Mouse (Mus musculus): Measurements from ENCODE around the gene Raly.
A peak's percentile ranks its signal among the peaks of the same experiment; 100 is the strongest.

The Raly gene

GRCm38 (mm10) chr2:154782856-154783650, 7.8 kb upstream of the Raly start:
- DNase-seq (ENCODE audit: low spot score in 2 of 2): no peak

DNA sequence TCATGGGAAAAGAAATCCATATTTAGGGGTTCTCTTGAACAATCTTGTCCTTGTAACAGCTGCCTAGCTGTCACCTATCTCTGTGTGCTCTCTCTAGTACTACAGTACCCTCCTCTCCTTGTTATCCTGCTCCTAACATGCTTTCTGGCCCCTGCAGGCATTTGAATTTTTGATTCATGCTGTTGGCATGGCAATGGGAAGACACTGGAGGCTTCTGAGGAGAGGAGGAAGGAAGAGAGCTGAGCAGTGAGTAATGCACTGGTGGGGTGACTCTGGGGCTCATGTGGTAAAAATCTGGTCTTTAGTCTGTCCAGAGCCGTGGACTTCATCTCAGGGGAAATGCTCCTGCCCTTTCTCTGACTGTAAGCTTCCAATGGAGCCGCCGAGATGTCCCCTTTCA, 5.6 kb upstream of the Raly start:
- DNase-seq (ENCODE audit: low spot score in 2 of 2): no peak

- DNase-seq (ENCODE audit: low spot score in 2 of 2): no peak
These were observed 4.7 kb upstream of the Raly start for GRCm38 (mm10) chr2:154786187-154786586.

GRCm38 (mm10) chr2:154786776-154787175, 4.1 kb upstream of the Raly start:
- no peak for DNase-seq (ENCODE audit: low spot score in 2 of 2)

DNA sequence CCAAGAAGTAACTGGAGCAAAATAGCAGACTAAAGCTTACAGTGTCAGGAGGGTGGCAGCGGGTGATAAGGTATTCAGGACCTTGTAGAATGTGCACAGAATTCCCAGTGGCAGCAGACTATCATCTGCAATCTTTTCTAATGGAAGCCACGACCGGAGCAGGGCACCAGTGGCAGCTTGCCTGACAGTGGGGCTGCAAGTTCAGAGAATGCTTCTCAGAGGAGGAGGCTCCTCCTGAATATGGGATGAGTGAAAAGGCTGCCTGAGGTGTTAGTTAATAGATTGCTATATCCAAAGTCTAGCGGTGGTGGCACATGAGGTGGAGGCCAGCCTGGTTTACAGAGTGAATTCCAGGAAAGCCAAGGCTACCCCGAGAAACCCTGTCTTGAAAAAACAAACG, 1.5 kb upstream of the Raly start:
- no peak for DNase-seq (ENCODE audit: low spot score in 2 of 2)

GRCm38 (mm10) chr2:154789977-154790655, 780 bp upstream of the Raly start:
- DNase-seq (ENCODE audit: low spot score in 2 of 2): no peak

- DNase-seq (ENCODE audit: low spot score in 2 of 2): peak; percentile 25 to 40
These were observed 1.1 kb downstream of the Raly start for GRCm38 (mm10) chr2:154791661-154792642.

DNA sequence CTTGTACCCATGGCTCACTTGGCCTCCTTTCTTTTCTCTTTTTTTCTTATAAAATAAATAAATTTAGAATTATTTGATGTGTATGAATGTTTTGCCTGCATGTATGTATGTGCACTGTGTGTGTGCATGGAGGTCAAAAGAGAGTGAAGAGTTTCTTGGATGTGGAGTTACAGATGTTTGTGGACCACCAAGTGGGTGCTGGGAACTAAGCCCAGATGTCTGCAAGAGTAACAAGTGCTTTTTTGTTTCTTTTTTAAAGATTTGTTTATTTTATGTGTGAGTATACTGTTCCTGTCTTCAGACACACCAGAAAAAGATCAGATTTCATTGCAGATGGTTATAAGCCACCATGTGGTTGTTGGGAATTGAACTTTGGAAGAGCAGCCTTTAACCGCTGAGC, 12.5 kb downstream of the Raly start:
- no peak for DNase-seq (ENCODE audit: low spot score in 2 of 2)

- no peak for DNase-seq (ENCODE audit: low spot score in 2 of 2)
These were observed 12.9 kb downstream of the Raly start for GRCm38 (mm10) chr2:154803845-154804244.

GRCm38 (mm10) chr2:154807689-154808088, 16.8 kb downstream of the Raly start:
- no peak for DNase-seq (ENCODE audit: low spot score in 2 of 2)

DNA sequence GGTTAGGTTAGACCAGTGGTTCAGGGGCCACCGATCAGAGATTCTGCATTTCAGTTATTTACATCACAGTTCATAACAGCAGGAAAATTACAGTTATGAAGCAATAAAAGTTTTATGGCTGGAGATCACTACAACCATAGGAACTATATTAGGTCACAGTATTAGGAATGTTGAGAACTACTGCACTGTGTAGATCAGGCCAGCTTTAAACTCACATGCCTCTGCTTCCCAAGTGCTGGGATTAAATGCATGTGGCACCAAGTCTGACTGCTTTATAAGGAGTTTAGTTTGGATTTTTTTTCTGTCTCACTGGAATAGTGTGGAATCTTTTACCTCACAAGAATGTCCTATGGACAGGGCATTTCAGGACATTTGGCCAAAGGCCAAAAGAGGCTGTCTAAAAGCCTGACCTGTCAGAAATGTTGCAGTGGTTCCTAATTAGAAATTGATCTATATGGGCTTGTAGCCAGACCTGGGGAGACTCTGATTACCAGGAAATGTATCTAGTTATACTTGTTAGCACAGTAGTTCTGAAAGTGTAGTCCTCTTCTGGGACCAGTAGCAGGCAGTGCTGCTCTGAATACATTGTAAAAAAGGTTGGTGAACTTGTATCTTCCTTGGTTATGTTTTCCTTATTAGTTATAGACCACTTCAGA, 18.3 kb downstream of the Raly start:
- no peak for DNase-seq (ENCODE audit: low spot score in 2 of 2)

- no peak for DNase-seq (ENCODE audit: low spot score in 2 of 2)
These were observed 19.9 kb downstream of the Raly start for GRCm38 (mm10) chr2:154810821-154811220.

DNA sequence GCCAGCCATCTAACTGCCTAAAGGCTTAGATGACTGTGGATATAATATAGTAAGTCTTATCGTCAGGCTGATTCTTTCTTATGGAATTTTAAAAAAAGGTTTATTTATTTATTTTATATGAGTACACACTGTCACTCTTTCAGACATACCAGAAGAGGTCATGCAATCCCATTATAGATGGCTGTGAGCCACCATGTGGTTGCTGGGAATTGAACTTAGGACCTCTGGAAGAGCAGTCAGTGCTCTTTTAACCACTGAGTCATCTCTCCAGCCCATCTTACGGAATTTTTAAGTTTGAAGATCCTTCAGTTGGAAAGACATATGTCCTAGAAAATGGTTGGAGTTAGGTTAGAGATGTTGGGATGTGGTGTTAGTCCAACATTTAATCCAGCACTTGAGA, 22.5 kb downstream of the Raly start:
- no peak for DNase-seq (ENCODE audit: low spot score in 2 of 2)

- DNase-seq (ENCODE audit: low spot score in 2 of 2): no peak
These were observed 26.2 kb downstream of the Raly start for GRCm38 (mm10) chr2:154817089-154817488.

GRCm38 (mm10) chr2:154817788-154818187, 26.9 kb downstream of the Raly start:
- DNase-seq (ENCODE audit: low spot score in 2 of 2): peak; percentile 7 to 18

- no peak for DNase-seq (ENCODE audit: low spot score in 2 of 2)
These were observed 27.7 kb downstream of the Raly start for GRCm38 (mm10) chr2:154818599-154818998.

- no peak for DNase-seq (ENCODE audit: low spot score in 2 of 2)
These were observed 29.4 kb downstream of the Raly start for GRCm38 (mm10) chr2:154820346-154820745.

DNA sequence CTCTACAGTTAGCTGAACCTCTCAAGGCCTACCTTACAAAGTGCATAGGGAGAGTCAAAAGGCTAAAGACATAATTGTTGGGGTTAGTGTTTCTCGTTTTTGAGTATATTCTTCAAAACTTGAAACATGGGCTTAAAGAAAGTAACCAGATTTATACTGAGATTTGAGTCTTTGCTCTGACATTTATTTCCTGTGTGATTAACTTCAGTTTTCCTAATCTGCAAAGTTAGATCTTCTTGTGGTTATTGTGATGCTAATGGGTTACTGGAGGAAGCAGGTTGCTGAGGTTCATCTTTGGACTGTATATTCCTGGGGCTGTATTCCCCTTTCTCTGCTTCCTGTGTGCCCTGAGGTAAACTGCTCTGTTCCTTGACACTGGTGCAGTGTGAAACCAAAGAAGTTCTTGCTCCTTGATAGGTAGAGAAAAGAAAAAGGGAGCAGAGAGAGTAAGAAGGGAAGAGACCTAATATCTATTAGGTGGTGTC, 35.2 kb downstream of the Raly start:
- DNase-seq (ENCODE audit: low spot score in 2 of 2): no peak

DNA sequence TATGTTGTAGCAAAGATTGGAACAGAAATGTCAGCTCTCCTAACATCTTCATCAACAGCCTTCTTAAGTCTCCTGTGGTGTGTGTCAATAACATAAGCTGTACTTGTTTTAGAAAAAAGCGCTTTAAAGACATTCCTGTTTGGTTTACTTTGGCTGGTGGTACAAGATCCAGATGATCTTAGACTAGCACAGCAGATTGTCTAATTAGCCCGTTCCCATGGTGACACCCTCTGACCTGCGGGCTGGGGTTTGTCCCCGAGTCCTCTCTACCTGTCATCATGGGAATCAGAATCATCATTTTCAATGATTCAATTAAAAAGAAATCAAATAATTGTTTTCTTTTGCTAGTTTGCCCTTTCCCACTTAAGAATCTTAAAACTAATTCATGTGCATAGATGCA, 36.6 kb downstream of the Raly start:
- no peak for DNase-seq (ENCODE audit: low spot score in 2 of 2)

- no peak for DNase-seq (ENCODE audit: low spot score in 2 of 2)
These were observed 41.6 kb downstream of the Raly start for GRCm38 (mm10) chr2:154832471-154832870.

DNA sequence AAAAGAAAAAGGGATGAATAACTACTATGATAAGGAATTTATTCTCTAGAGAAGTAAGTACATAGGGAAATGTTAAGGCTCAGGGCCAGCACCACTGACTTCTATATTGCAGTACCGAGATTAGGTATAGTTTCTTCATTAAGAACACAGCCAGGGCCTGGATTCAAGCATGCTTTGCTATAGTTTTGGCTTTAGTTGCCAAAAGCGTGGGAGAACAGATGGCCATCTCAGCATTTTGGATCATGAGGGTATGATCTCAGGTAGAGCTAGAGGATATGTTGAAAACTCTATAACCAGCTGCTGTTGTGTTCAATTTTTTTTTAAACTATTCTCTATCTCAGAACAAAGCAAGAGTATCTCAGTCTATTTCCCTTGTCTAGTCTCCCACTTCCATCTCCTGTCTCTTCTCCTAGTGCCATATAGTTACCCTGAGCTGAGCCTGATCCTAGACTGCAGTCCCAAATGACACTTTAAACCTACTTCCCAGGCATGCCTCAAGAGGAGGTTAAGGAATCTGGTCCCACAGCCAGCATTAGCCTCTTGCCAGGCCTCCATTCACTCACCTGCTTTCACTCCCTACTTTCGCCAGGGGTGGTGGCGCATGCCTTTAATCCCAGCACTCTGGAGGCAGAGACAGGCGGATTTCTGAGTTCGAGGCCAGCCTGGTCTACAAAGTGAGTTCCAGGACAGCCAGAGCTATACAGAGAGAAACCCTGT, 43.4 kb downstream of the Raly start:
- DNase-seq (ENCODE audit: low spot score in 2 of 2): no peak

Data from right cerebral cortex, postnatal 36 days (tissue).